Mouse (Mus musculus): ENCODE measurements around the gene Olfr27. TPM values are rescaled to one million over a fixed set of nuclear protein-coding genes. Genes with fewer than 3 reads are reported as not detected.

Olfr27 gene
- not detected for total RNA-seq (2021)
- long read RNA-seq, experiment 1: 0 reads
- long read RNA-seq, experiment 2: 0 reads

- intact Hi-C loops (cut with DNase I): no loop called here
- DNase-seq: no peak
Observed at GRCm38 (mm10) chr9:39127831-39128230, at the start of gene Olfr27. Gene Olfr27, plus strand, starts transcription at chr9:39128131.

- DNase-seq: no peak
- intact Hi-C loops (cut with DNase I): no loop called here
Observed at GRCm38 (mm10) chr9:39078787-39079186, 49.1 kb upstream of the Olfr27 start, which contains the start of gene Olfr938. Gene Olfr938, minus strand, starts transcription at chr9:39078887.

- DNase-seq: no peak
- intact Hi-C loops (cut with DNase I): no loop called here
Observed at GRCm38 (mm10) chr9:39127326-39127725, 605 bp upstream of the Olfr27 start.

- intact Hi-C loops (cut with DNase I): no loop called here
- DNase-seq: no peak
Observed at GRCm38 (mm10) chr9:39152401-39152800, 24.5 kb downstream of the Olfr27 start.

GRCm38 (mm10) chr9:39166004-39166403, 38.1 kb downstream of the Olfr27 start, which contains the start of gene Olfr943:
Gene Olfr943, plus strand, starts transcription at chr9:39166304.
- intact Hi-C loops (cut with DNase I): no loop called here

More at GRCm38 (mm10) chr9:39166004-39166403, 38.1 kb downstream of the Olfr27 start, which contains the start of gene Olfr943:
- DNase-seq: no peak

Other genes with a start within 250 kb of the Olfr27 start
- not detected for gene Olfr930, start 198.3 kb upstream of the Olfr27 start, total RNA-seq (2021)
- not detected for gene Olfr933, start 155.8 kb upstream of the Olfr27 start, total RNA-seq (2021)
- not detected for gene Olfr934, start 139.8 kb upstream of the Olfr27 start, total RNA-seq (2021)
- not detected for gene Olfr935, start 128.4 kb upstream of the Olfr27 start, total RNA-seq (2021)
- gene Olfr146, start 104.8 kb upstream of the Olfr27 start, total RNA-seq (2021): not detected
- gene Olfr937, start 63.2 kb upstream of the Olfr27 start, total RNA-seq (2021): not detected
- gene Olfr938, start 49.2 kb upstream of the Olfr27 start, total RNA-seq (2021): not detected
- not detected for gene Olfr943, start 38.2 kb downstream of the Olfr27 start, total RNA-seq (2021)
- not detected for gene Olfr944, start 73.8 kb downstream of the Olfr27 start, total RNA-seq (2021)
- not detected for gene Olfr1537, start 121.9 kb downstream of the Olfr27 start, total RNA-seq (2021)
- not detected for gene Olfr945, start 148.7 kb downstream of the Olfr27 start, total RNA-seq (2021)
- not detected for gene Olfr948, start 197.9 kb downstream of the Olfr27 start, total RNA-seq (2021)